Mouse (Mus musculus) heart, postnatal 4 days (tissue): Measurements from ENCODE around the gene Erg28. TPM values are rescaled to one million over a fixed set of nuclear protein-coding genes. Genes with fewer than 3 reads are reported as not detected.

ENCODE experiments used
- DNase-seq: peaks from one replicate; pipeline ENCODE4 v3.0.0; 2021
- total RNA-seq, 2 experiments: library from RNA; stranded (reverse); gene quantifications; 2 replicates each; pipeline ENCODE4 v1.2.3; 2021

Gene Erg28
- total RNA-seq, 2 experiments from 2014 or later: 15.2 to 19.0 TPM

- peak; percentile 63 for DNase-seq
Measured at GRCm38 (mm10) chr12:85813599-85813998, 10.8 kb downstream of the Erg28 start.

- no peak for DNase-seq
Measured at GRCm38 (mm10) chr12:85811676-85812075, 12.7 kb downstream of the Erg28 start.

DNA sequence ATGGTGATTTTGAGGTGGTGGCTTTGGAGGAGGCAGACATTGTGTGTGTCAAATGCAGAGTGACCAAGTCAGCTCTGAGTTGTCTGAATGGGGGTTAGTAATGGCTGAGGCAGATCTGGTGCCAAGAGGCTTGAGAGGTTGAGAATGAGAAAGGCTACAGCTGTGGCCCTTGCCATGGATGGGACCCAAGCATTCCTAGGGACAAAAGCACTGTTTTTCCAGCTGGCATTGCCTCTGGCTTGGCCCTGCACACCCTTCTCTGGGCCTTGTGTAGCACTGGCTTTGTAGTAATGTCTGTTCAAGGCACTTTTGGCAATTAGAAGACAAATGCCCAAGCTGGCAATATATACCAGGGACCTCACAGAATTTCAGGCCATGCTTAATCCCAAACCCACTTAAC, 13.4 kb downstream of the Erg28 start:
- no peak for DNase-seq

DNA sequence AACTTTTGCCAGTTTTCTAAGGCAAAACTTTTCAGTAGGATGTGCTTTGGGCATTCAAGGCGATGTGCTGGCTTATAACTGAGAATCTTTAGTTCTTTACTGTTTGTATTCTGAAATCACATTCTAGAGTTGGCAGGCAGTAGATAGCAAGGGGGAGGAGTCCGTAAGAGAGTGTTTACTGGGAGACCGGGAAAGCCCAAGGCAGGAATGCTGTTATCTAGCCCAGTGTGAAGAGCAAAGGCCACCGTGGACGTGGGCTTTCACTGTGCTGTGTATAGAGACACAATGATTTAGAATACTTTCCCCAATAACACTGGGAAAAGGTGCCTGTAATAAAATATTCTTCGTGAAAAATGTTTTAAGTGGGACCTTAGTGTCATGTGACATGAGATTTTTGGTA, 14.6 kb downstream of the Erg28 start:
- DNase-seq: no peak

GRCm38 (mm10) chr12:85800031-85800430, 24.3 kb downstream of the Erg28 start:
- DNase-seq: no peak

- no peak for DNase-seq
Measured at GRCm38 (mm10) chr12:85795551-85795950, 28.8 kb downstream of the Erg28 start.

GRCm38 (mm10) chr12:85794094-85794493, 30.3 kb downstream of the Erg28 start:
- DNase-seq: no peak

DNA sequence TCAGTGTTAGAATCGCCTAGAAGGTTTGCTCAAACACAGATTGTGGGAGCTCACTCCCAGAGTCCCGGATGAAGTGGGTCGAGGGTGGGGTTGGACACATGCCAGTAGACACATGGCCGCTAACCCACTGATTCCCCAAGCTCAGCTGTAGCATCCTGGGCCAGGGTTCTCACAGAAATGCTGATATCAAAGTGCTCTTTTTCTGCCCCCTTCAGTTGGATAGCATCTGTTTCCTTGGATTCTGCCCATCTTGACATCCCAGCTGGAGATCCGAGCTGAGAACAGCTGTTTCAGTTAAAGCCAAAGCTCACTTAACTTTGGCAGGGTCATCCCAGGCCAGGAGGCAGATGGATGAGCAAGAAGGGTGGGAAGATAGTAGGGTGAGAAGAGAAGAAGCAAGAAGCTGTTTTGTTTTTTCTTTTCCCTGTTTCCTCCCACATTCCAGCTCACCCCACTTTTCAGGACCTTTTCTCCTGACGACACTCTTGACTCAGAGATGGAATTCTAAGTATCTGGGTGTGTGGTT, 31.5 kb downstream of the Erg28 start:
- peak; percentile 54 for DNase-seq

GRCm38 (mm10) chr12:85792158-85792557, 32.2 kb downstream of the Erg28 start:
- no peak for DNase-seq

- peak; percentile 25 for DNase-seq
Measured at GRCm38 (mm10) chr12:85784916-85785815, 39.2 kb downstream of the Erg28 start.

DNA sequence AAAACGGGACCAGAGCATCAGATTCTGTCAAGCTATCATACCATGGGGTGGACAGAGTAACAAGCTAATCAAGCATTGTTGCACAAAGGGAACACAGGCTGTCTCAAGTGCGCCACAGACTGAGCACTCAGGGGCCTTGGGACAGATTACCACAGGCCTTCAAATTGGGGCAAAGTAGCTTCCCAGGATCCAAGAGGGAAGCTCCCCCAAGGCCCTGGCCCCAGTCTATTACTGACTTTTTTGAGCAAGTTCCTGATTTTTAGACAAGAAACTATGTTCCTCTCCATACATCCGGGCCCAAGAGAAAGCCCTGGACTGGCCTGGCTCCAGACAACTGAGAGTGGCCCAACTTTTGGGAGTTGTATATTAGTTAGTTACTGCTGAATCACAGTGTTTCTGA, 42.7 kb downstream of the Erg28 start:
- no peak for DNase-seq

DNA sequence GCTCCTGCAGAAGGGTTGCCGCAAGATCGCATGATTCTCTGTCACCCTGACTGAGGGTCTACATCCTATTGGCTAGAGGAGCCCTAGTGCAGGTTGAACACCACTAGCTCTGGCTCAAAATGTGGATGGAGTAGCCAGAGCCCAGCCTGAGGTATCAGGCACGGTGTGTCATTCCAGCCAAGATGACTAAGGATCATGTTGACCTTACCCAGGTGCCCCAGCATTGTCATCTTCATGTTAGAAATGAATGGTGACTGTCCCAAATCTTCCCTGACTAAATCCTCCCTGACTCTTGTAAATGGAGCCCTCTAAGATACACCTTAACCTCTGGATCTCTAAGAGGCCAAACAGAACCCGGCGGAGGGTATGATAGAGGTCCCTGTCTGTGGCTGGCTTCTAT, 44.6 kb downstream of the Erg28 start:
- DNase-seq: no peak

- DNase-seq: no peak
Measured at GRCm38 (mm10) chr12:85778962-85779361, 45.4 kb downstream of the Erg28 start.

- DNase-seq: peak; percentile 54
Measured at GRCm38 (mm10) chr12:85771356-85771755, 53.0 kb downstream of the Erg28 start.

GRCm38 (mm10) chr12:85767750-85768149, 56.6 kb downstream of the Erg28 start:
- no peak for DNase-seq

DNA sequence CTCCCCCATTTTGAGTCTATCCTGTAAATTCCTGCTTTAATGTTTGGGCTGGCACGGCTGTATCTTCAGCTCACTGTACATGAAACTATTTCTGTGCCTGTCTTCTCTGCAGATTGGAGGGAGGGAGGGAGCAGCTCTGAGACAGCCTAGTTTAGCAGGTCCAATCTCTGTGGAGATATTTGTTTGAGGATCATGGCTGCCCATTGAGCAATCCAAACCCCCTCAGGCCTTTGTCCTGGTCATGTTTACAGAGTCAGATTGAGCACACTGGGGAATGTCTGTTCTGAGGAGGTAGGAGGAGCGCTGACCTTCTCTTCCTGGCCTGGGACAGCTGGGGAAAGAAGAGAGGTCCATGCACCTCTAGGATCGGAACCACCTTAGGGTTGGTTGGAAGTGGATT, 58.1 kb downstream of the Erg28 start:
- no peak for DNase-seq

Other genes with a start within 250 kb of the Erg28 start
- 10 to 100 TPM in 1 of 2 experiments, 1 to 10 TPM in 1; 9.1 to 12.2 TPM for gene Jdp2, start 225.5 kb downstream of the Erg28 start, total RNA-seq
- 1 to 10 TPM in 1 of 2 experiments, under 1 TPM in 1; 0.74 to 1.5 TPM for gene Batf, start 137.9 kb downstream of the Erg28 start, total RNA-seq
- gene Flvcr2, start 78.0 kb downstream of the Erg28 start, total RNA-seq: 1 to 10 TPM; 4.9 to 6.0 TPM
- gene Ttll5, start 109 bp upstream of the Erg28 start, total RNA-seq: 10 to 100 TPM; 16.8 to 17.9 TPM